Mouse (Mus musculus) C2C12 (cell line): ENCODE measurements around the gene Slc41a1. TPM values are rescaled to one million over a fixed set of nuclear protein-coding genes. Genes with fewer than 3 reads are reported as not detected.
"Not testable (repeated sequence)": the region's sequence is repeated elsewhere in the genome, so short reads cannot be mapped to it uniquely, and the experiment has no call there.

Source experiments
- H3K27me3 ChIP-seq: one replicate; pipeline ENCODE4 v1.6.1; 2011; ENCODE audit not compliant: control insufficient read depth, insufficient read depth, insufficient read length
- H3K36me3 ChIP-seq: one replicate; pipeline ENCODE4 v1.6.1; 2011; ENCODE audit not compliant: control insufficient read depth, insufficient read depth
- H3K4me3 ChIP-seq: one replicate; pipeline ENCODE4 v1.5.1; 2011; ENCODE audit warnings: mild to moderate bottlenecking, control low read depth; ENCODE audit not compliant: poor library complexity, insufficient read depth, severe bottlenecking
- H3K79me2 ChIP-seq: one replicate; pipeline ENCODE4 v1.6.1; 2011; ENCODE audit not compliant: control insufficient read depth, insufficient read depth
- H3K79me3 ChIP-seq: one replicate; pipeline ENCODE4 v1.6.1; 2011; ENCODE audit warnings: low read depth, control low read depth
- H3ac ChIP-seq: one replicate; pipeline ENCODE3; 2011; ENCODE audit warnings: low read depth; ENCODE audit not compliant: control insufficient read depth, insufficient read length
- CEBPB ChIP-seq: IDR thresholded peaks from one replicate; pipeline ENCODE4 v1.6.1; 2011; ENCODE audit warnings: low read depth, mild to moderate bottlenecking, control low read depth, moderate library complexity
- CTCF ChIP-seq: IDR thresholded peaks from one replicate; pipeline ENCODE4 v1.5.1; 2011; ENCODE audit not compliant: control insufficient read depth, insufficient read depth, insufficient read length
- FOSL1 ChIP-seq: IDR thresholded peaks from one replicate; pipeline ENCODE4 v1.8.0; 2011; ENCODE audit warnings: mild to moderate bottlenecking, low read length; ENCODE audit not compliant: poor library complexity, insufficient read depth, severe bottlenecking
- MAX ChIP-seq: IDR thresholded peaks from one replicate; pipeline ENCODE4 v1.6.1; 2011; ENCODE audit warnings: mild to moderate bottlenecking, control low read depth
- MYOD1 ChIP-seq: IDR thresholded peaks from one replicate; pipeline ENCODE4 v1.6.1; 2011; ENCODE audit warnings: low read depth; ENCODE audit not compliant: control insufficient read depth, insufficient read length
- MYOG ChIP-seq: IDR thresholded peaks from one replicate; pipeline ENCODE4 v1.6.1; 2011; ENCODE audit not compliant: control insufficient read depth, insufficient read length; ENCODE audit errors: extremely low read depth
- USF1 ChIP-seq: IDR thresholded peaks from one replicate; pipeline ENCODE4 v1.6.1; 2011; ENCODE audit warnings: low read depth, mild to moderate bottlenecking, control low read depth, moderate library complexity
- polyA plus RNA-seq: library from polyadenylated mRNA; unstranded; fragments of >200 nt; fragmentation: generic; extraction: Trizol; gene quantifications from one replicate; pipeline ENCODE4 v1.2.1, GENCODE M21; 2012; ENCODE audit warnings: missing spikeins

Gene Slc41a1
- polyA plus RNA-seq, 1 experiment: 6.7 TPM

DNA sequence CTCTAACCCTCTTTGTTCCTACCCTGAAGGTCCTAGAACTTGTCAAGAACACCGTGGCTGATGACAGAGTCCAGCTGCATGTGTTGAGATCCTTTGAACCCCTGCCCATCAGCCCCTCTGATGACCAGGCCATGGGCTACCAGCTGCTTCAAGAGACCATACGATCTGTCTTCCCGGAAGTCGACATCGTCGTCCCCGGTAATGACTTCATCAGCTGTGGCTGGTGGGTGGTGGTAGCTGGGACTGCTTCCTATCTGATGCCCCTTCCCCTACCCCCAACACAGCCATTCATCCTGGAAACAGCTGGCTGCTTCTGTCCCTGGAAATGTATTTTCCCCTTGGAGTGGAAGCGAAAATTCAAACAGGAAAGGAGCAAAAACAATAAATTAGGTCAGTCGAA lies 15.3 kb upstream of the Slc41a1 start:
- Histone ChIP-seq H3K79me2 (no peaks in the 10 kb centered on the region), H3K36me3 (no peaks in the 10 kb centered on the region), H3ac (no peak overlapping the region), H3K27me3 (peaks cover 22% of the 10 kb centered on the region), H3K4me3 (no peak overlapping the region), H3K79me3 (no peaks in the 10 kb centered on the region)
- TF ChIP-seq MYOG: no peak
- no peak for TF ChIP-seq USF1
- no peak for TF ChIP-seq CTCF
- no peak for TF ChIP-seq FOSL1
- TF ChIP-seq MAX: no peak
- no peak for TF ChIP-seq MYOD1
- no peak for TF ChIP-seq CEBPB

DNA sequence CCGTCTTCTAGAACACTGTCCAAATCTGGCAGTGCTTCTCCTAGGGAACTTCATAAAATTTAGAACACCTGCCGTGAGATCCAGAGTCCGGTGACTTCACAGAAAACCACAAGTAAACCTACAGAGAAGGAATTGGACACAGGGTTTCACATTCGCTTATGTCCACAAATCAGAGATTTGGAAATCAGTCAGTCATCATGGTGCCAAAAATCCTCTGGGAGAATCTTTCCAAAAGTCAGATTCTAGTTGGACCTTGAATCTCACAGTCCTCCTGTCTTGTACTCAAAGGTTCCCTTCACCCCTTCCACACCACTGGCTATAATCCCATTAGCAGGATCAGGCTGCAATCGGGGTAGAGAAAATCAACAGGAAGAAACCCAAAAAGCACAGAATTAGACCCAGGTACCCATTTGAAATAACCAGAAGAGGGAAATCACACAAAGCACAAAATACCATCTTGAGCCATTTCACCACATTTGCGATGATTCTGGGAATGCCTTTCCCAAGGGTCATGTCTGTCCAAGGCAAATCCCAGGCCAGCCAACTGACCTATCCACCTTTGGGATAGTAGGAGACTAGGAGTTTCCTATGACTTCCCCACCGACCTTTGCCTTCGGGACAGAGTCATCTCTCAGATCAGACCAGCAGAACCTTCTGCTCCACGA lies 14.5 kb upstream of the Slc41a1 start:
- Histone ChIP-seq H3K27me3 (peaks cover 28% of the 10 kb centered on the region), H3K36me3 (no peaks in the 10 kb centered on the region), H3ac (no peak overlapping the region), H3K79me2 (no peaks in the 10 kb centered on the region), H3K4me3 (no peak overlapping the region), H3K79me3 (no peaks in the 10 kb centered on the region)
- no peak for TF ChIP-seq MYOD1
- no peak for TF ChIP-seq MAX
- TF ChIP-seq CEBPB: no peak
- TF ChIP-seq CTCF: no peak
- TF ChIP-seq MYOG: no peak
- TF ChIP-seq USF1: no peak
- TF ChIP-seq FOSL1: no peak

GRCm38 (mm10) chr1:131813731-131814130 lies 13.6 kb upstream of the Slc41a1 start:
- no peak overlapping the region for H3ac ChIP-seq
- no peak overlapping the region for H3K4me3 ChIP-seq
- H3K79me2 ChIP-seq: no peaks in the 10 kb centered on the region
- peaks cover 31% of the 10 kb centered on the region for H3K27me3 ChIP-seq
- H3K79me3 ChIP-seq: no peaks in the 10 kb centered on the region
- TF ChIP-seq MYOG: no peak
- TF ChIP-seq FOSL1: no peak
- H3K36me3 ChIP-seq: no peaks in the 10 kb centered on the region

DNA sequence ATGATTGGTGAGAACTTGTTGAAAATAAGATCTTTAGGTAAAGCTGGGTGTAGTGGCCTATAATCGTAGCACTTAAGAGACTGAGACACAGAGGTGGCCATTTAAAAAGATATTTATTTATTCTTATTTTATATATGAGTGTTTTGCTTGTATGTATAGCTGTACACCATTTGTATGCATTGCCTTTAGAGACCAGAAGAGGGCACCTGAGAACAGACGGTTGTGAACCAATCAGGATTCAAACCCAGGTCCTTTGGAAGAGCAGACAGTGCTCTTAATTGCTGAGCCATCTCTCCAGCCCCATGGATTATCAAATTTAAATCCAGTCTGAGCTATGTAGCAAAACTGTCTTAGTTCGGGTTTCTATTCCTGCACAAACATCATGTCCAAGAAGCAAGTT lies 13.1 kb upstream of the Slc41a1 start:
- Histone ChIP-seq H3K79me3 (no peaks in the 10 kb centered on the region), H3K4me3 (no peak overlapping the region), H3K27me3 (peaks cover 36% of the 10 kb centered on the region), H3K36me3 (no peaks in the 10 kb centered on the region), H3ac (no peak overlapping the region), H3K79me2 (no peaks in the 10 kb centered on the region)
- TF ChIP-seq MAX (no peak), FOSL1 (no peak), MYOG (no peak), USF1 (no peak), MYOD1 (no peak), CTCF (no peak)

GRCm38 (mm10) chr1:131816886-131817285 lies 10.4 kb upstream of the Slc41a1 start:
- TF ChIP-seq USF1 (no peak), MYOD1 (no peak), CTCF (no peak), MAX (no peak), FOSL1 (no peak), CEBPB (no peak), MYOG (no peak)
- peaks cover 33% of the 10 kb centered on the region for H3K27me3 ChIP-seq
- H3K79me3 ChIP-seq: no peaks in the 10 kb centered on the region
- H3ac ChIP-seq: no peak overlapping the region
- no peaks in the 10 kb centered on the region for H3K36me3 ChIP-seq
- H3K79me2 ChIP-seq: no peaks in the 10 kb centered on the region
- H3K4me3 ChIP-seq: no peak overlapping the region

DNA sequence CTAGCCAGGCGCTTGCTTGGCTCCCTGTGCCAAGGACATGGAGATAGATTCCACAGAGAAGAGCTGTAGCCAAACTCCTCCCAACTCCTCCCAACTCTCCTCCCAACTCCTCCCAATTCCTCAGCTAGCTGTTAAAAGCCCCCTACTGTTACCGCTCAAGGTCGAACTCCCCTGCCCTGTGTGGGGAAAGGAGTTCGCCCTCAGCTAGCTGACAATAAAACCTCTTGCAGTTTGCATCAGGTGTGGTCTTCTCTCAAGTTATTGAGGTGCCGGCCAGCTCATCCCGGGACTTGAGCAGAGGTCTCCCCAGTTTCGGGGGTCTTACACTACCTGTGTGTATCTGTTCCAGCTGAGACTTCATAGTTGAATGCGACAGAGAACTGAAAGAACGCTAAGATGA lies 6.9 kb upstream of the Slc41a1 start:
- not testable (repeated sequence) for H3K79me2 ChIP-seq, H3K79me3 ChIP-seq

More for the DNA sequence above, 6.9 kb upstream of the Slc41a1 start:
- not testable (repeated sequence) for H3ac ChIP-seq, H3K36me3 ChIP-seq, H3K4me3 ChIP-seq
- H3K27me3 ChIP-seq: peaks cover 29% of the 10 kb centered on the region
